Mouse (Mus musculus): Measurements from ENCODE around the gene Atxn2. TPM values are rescaled to one million over a fixed set of nuclear protein-coding genes. Genes with fewer than 3 reads are reported as not detected.
A peak's percentile ranks its signal among the peaks of the same experiment; 100 is the strongest.
"Not testable (repeated sequence)": the region's sequence is repeated elsewhere in the genome, so short reads cannot be mapped to it uniquely, and the experiment has no call there.

Gene Atxn2
- polyA plus RNA-seq, 1 experiment from 2014 or later = 42.0 TPM

DNA sequence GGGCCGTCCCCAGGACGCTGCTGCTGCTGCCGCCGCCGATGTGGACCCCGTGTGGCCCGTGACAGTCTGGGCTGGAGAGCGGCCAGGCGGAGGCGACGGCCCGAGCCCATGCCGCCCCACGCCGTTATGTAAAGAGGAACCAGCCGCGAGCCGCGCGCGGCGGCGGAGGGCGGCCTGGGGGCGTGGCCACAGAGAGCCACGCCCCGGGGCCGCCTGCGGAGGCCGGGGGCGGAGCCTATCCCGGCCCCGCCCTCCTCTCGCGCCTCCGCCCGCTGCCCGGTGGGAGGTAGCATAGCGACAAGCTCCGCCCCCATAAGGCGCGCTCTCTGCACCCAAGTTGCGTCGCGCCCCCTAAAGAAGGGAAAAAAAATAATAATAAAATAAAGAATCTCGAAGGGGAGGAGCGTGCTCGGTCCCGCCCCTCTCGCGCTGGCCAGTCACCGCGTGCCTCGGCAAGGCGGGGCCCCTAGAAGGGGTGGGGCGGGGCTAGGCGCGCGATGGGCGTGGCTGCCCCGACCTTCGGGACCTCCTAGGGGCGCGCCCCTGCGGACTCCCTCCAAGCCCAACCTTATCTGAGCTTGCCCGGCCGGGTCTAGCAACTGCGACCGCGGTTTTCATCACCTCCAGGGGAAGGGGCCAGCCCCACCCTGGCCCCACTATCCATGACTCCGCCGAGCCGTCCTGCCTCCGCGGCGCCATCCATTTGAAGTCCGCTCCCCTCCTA, 125.7 kb downstream of the Atxn2 start:
- Histone ChIP-seq H3K36me3 (no peaks in the 10 kb centered on the region), H3K27me3 (ENCODE audit: insufficient read depth, poor library complexity, severe bottlenecking) (peaks cover 85% of the 10 kb centered on the region), H3K27ac (peak overlapping the region; percentile 89), H3K9me3 (no peaks in the 10 kb centered on the region), H3K4me3 (peak overlapping the region; percentile 78), H3K4me1 (replicated peaks) (peaks cover 70% of the 10 kb centered on the region)
- WGBS = under 1% methylated on average over 76 of the region's 77 CpGs
- peak; percentile 86 for DNase-seq (ENCODE audit: low spot score)

DNA sequence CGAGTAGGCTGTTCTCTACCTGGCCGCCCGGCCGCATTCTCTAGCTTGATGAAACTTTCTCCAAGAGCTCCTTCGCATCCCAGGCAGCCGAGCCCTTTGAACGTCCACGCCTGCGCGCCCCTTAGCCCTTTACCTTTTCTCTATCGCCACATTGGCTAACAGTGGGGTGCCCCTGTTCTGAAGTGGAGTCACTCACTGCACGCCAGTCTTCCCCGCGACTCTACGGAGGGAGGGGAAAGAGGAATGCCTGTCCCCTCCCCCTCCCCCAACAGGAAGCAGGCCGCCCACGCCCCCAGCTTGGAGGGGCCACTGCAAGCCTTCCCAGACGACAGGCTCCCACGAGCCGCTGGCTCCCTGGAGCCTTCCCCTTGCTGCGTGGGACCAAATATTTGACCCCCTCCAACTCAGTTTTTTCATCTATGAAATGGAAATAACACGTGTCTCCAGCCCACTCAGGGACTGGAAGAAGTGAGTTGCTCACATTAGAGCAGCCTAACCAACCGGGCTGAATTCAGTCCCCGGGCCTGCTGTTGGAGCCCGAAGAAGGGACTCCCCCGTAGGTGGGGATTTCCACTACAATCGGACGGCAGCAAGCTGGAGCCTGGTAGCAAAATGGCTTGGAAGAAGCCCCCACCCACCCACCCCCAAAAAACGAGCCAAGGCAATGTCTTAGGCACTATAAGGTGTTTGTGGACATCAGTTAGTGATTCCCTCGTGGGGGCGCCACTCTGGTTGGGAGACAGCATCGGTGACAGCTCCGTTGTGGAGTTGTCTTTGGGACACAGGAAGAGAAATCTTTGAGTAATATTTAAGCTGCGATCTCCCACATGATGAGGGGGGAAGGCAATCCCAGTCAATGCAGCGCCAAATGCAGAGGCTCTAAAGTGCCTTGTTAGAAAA, 126.6 kb downstream of the Atxn2 start, which contains the start of gene Sh2b3:
Sh2b3 (minus strand) TSS at position 206 of the 900 bp plus-strand sequence.
- Histone ChIP-seq H3K27me3 (ENCODE audit: insufficient read depth, poor library complexity, severe bottlenecking) (peaks cover 85% of the 10 kb centered on the region), H3K27ac (peak within 1 kb of the TSS; percentile 89), H3K9me3 (no peaks in the 10 kb centered on the region), H3K36me3 (no peaks in the 10 kb centered on the region), H3K4me3 (peak within 1 kb of the TSS; percentile 78), H3K4me1 (replicated peaks) (peaks cover 74% of the 10 kb centered on the region)
- under 1% methylated on average over 35 of the region's 35 CpGs for WGBS
- DNase-seq (ENCODE audit: low spot score) = peak; percentile 30

DNA sequence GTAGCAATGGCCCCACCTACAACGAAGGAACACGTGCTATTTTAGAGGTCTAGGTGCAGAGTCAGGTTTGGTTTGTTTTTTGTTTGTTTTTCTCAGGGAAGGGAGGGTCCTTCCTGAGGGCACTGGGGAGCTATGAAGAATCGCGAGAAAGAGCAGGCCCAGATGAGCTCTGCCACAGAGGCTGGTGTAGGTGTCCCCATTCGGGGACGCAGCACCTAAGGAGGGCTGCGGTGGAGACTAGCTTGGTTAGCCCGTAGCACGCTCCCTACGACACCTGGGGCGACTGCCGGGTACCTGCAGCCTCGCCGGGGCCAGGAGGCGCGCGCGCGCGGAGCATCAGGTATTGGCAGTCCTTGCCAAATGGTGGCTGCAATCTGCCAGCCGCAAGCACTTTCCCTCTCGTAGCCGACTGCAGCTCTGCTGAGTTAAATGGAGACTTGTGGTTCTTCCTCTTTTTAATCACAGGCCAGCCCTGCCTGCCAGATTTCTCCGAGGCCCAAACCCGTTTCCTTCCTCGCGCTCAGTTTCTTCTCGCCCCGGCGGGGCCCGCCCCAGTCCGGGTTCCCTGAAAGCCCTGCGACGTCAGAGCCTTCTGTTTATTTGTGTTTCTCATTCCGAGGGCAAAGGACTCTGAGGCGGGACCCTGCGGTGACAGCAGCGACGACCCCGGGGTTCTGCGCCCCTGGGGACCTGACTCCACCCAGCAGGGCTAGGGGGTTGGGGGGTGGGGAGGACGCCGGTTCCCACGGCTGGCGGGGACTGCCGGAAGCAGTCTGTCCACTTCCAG, 127.4 kb downstream of the Atxn2 start:
- H3K4me1 ChIP-seq (replicated peaks) = peaks cover 74% of the 10 kb centered on the region
- no peaks in the 10 kb centered on the region for H3K9me3 ChIP-seq
- H3K27me3 ChIP-seq (ENCODE audit: insufficient read depth, poor library complexity, severe bottlenecking) = peaks cover 89% of the 10 kb centered on the region
- WGBS = under 1% methylated on average over 46 of the region's 46 CpGs
- peak overlapping the region; percentile 78 for H3K4me3 ChIP-seq
- no peaks in the 10 kb centered on the region for H3K36me3 ChIP-seq
- peak overlapping the region; percentile 51; the same call in 1 of the 2 replicates for H3K27ac ChIP-seq
- peak; percentile 47 for DNase-seq (ENCODE audit: low spot score)

DNA sequence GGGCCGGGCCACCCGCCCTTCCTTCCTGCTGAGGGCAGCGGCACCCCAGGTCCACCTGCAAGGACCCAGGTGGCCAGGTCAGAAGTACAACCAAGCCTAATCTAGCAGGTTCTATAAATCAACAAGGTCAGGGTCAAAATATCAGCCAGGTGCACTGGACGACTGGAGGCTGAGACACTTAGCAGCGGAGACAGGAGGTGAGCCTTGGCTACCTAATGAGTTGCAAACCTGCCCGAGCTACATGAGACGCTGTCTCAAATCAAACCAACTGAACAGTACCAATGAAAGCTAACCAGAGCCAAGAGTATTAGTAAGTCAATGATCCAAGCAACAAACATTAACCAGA, 128.0 kb downstream of the Atxn2 start:
- WGBS = 21% methylated on average over 7 of the region's 7 CpGs
- H3K9me3 ChIP-seq = no peaks in the 10 kb centered on the region
- no peaks in the 10 kb centered on the region for H3K36me3 ChIP-seq
- peak overlapping the region; percentile 78 for H3K4me3 ChIP-seq
- peaks cover 91% of the 10 kb centered on the region for H3K27me3 ChIP-seq (ENCODE audit: insufficient read depth, poor library complexity, severe bottlenecking)
- no peak for DNase-seq (ENCODE audit: low spot score)
- peaks cover 71% of the 10 kb centered on the region for H3K4me1 ChIP-seq (replicated peaks)
- peak overlapping the region; percentile 51; the same call in 1 of the 2 replicates for H3K27ac ChIP-seq

DNA sequence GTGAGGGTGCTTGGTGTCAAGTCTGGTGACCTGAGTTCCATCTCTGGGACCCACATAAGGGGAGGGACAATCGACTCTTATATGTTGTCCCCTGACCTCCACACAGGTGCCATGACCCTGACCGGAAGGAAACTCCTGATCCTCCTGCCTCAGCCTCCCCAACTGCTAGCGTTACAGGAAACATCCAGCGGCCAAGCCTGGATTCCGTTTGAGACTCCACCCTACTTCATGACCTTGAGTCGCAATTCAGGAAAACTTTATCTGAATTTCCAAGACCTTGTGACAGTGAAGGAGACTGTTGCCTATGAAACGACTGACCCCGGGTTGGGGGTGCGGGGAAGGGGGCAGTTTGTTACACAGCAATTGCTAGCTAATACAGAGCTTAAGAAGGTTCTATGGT, 130.4 kb downstream of the Atxn2 start:
- H3K27me3 ChIP-seq (ENCODE audit: insufficient read depth, poor library complexity, severe bottlenecking) = peaks cover 94% of the 10 kb centered on the region
- 91% methylated on average over 9 of the region's 9 CpGs for WGBS
- H3K27ac ChIP-seq = no peak overlapping the region
- no peak for DNase-seq (ENCODE audit: low spot score)
- no peaks in the 10 kb centered on the region for H3K36me3 ChIP-seq
- no peaks in the 10 kb centered on the region for H3K9me3 ChIP-seq
- H3K4me1 ChIP-seq (replicated peaks) = peaks cover 52% of the 10 kb centered on the region
- H3K4me3 ChIP-seq = no peak overlapping the region

DNA sequence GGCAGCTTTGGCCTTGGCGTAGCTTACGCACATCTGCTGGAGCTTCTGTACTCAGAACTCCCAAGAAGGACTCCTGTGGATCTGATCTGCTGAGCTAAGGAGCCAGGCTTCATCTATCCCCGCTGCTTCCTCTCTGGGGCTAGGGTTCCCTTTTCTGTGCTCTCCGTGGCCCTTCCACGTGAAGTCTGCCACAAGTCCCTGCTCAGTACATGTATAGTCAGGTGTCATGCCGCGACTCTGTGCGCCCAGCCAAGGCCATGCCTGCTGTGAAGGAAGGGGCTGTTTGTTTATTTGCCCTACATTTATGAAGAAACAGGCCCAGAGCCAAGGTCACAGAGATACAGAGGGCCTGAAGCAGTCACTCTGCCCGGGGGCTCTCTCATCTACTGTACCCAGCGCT, 130.8 kb downstream of the Atxn2 start:
- H3K4me1 ChIP-seq (replicated peaks) = peaks cover 47% of the 10 kb centered on the region
- no peaks in the 10 kb centered on the region for H3K36me3 ChIP-seq
- DNase-seq (ENCODE audit: low spot score) = no peak
- H3K4me3 ChIP-seq = peak overlapping the region; percentile 60; the same call in 1 of the 2 replicates
- no peak overlapping the region for H3K27ac ChIP-seq
- WGBS = 43% methylated on average over 10 of the region's 10 CpGs
- no peaks in the 10 kb centered on the region for H3K9me3 ChIP-seq
- H3K27me3 ChIP-seq (ENCODE audit: insufficient read depth, poor library complexity, severe bottlenecking) = peaks cover 94% of the 10 kb centered on the region

DNA sequence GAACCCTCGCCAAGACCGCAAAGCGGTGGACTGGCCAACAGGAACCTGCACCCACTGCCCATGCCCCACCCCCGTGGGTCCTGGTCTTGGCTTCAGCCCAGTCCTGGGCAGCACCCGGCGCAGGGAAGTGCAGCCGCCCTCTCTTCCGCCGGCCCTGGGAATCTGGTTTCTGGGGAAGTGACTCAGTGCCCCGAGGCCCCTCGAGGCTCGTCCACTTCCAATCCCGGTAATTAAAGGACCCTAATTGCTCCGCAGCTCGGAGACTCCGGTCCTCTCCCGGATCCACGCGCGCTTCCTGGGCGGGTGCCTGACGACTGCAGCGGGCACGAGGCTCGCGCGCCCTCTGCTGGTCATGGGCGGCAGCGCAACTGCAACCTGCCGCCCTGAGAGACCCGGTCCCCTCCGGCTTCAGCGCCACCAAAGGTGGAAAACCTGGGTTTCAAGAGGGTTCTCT, 131.6 kb downstream of the Atxn2 start:
- under 1% methylated on average over 33 of the region's 33 CpGs for WGBS
- Histone ChIP-seq H3K9me3 (no peaks in the 10 kb centered on the region), H3K4me1 (replicated peaks) (peaks cover 40% of the 10 kb centered on the region), H3K4me3 (peak overlapping the region; percentile 60), H3K27ac (peak overlapping the region; percentile 80), H3K27me3 (ENCODE audit: insufficient read depth, poor library complexity, severe bottlenecking) (peaks cover 87% of the 10 kb centered on the region), H3K36me3 (no peaks in the 10 kb centered on the region)
- DNase-seq (ENCODE audit: low spot score) = peak; percentile 75

DNA sequence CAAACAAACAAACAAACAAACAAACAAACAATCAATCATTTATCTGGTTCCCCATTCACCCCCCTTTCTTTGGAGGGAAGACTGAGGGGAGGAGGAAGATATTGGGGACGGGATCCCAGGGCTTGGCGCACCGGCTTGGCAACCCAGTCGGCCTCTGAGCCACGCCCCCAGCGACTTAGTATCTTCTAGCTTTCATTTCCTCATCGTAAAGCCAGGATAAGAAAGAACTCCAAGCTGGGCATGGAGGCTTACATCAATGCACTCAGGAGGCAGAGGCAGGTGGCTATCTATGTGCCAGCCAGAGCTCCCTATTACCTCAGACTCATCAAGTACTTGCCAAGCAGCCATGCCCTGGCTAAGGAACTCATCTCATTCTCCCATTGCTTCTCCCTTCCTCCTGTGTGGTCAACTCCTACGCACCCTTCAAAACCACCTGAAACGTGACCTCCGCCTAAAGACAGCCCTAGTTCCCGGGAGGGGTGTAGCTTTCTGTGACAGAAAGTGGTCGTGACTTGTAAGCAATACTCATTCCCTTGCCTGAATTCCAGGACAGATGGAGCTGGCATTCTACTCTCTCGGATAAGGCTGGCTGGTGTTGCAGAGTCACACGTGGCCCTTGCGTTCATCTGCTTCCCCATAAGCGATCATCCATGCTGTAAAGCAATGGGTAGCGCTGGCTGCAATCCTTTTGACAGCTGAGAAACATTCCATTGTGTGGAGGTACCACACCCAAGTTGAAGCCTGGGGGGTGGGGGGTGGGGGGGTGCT, 132.2 kb downstream of the Atxn2 start:
- Histone ChIP-seq H3K27ac (no peak overlapping the region), H3K36me3 (no peaks in the 10 kb centered on the region), H3K4me3 (peak overlapping the region; percentile 60), H3K4me1 (replicated peaks) (peaks cover 40% of the 10 kb centered on the region), H3K9me3 (no peaks in the 10 kb centered on the region), H3K27me3 (ENCODE audit: insufficient read depth, poor library complexity, severe bottlenecking) (peaks cover 81% of the 10 kb centered on the region)
- 16% methylated on average over 17 of the region's 17 CpGs for WGBS
- DNase-seq (ENCODE audit: low spot score) = no peak

DNA sequence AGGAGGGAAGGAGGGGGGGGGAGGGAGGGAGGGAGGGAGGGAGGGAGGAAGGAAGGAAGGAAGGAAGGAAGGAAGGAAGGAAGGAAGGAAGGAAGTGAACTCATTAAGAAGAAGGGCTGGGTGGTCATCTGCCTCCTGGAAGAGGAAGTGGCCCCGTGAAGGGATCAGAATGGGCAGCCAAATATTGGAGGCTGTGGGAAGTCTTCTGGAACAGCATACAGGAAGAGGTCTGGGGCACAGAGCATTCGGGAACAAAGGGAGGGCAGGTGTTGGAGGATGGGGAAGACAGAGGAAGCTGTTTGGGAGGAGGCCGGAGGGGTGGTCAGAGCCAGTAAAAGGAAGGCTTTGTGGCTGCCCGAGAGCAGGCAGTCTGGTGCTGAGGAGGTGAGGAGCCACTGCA, 134.2 kb downstream of the Atxn2 start:
- Histone ChIP-seq H3K9me3 (no peaks in the 10 kb centered on the region), H3K27ac (peak overlapping the region; percentile 25), H3K4me3 (no peak overlapping the region), H3K27me3 (ENCODE audit: insufficient read depth, poor library complexity, severe bottlenecking) (peaks cover 63% of the 10 kb centered on the region), H3K4me1 (replicated peaks) (peaks cover 45% of the 10 kb centered on the region), H3K36me3 (peaks cover under 1% of the 10 kb centered on the region; the same call in 1 of the 2 replicates)
- 42% methylated on average over 4 of the region's 4 CpGs for WGBS
- no peak for DNase-seq (ENCODE audit: low spot score)

DNA sequence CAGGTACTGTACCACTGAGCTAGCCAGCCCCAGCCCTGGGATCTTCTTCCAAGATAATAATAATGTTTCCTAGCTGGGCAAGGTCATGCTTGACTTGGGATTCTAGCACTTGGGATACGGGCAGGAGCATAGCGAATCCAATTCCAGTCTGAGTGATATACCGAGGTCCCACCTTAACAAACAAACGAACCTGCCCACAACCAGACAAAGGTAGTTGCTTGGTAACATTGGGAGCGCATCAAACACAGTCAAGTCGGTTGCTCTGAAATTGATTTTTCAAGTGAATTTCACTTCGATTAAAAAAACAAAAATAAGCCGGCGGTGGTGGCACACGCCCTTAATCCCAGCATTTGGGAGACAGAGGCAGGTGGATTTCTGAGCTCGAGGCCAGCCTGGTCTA, 135.2 kb downstream of the Atxn2 start:
- Histone ChIP-seq H3K27ac (no peak overlapping the region), H3K4me1 (replicated peaks) (peaks cover 54% of the 10 kb centered on the region), H3K27me3 (ENCODE audit: insufficient read depth, poor library complexity, severe bottlenecking) (peaks cover 53% of the 10 kb centered on the region), H3K4me3 (no peak overlapping the region), H3K36me3 (peaks cover 10% of the 10 kb centered on the region), H3K9me3 (no peaks in the 10 kb centered on the region)
- 78% methylated on average over 11 of the region's 11 CpGs for WGBS
- no peak for DNase-seq (ENCODE audit: low spot score)

DNA sequence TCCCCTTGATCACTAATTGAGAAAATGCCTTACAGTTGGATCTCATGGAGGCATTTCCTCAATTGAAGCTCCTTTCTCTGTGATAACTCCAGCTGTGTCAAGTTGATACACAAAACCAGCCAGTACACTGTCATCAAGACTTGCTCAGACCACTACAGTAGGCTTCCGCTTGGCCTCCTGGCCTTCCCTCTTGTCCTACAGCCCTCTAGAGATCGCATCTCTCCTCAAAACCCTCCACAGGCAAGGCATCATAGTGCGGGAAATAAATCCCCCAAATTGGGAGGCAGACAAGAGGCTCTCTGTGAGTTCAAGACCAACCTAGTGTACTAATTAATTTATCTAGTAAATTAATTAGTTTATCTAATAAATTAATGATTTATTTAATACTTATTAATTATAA, 136.1 kb downstream of the Atxn2 start:
- H3K4me1 ChIP-seq (replicated peaks) = peaks cover 58% of the 10 kb centered on the region
- not testable (repeated sequence) for DNase-seq (ENCODE audit: low spot score); H3K9me3 ChIP-seq; H3K4me3 ChIP-seq; H3K27ac ChIP-seq
- peaks cover 19% of the 10 kb centered on the region for H3K36me3 ChIP-seq
- WGBS = 83% methylated on average over 3 of the region's 3 CpGs
- H3K27me3 ChIP-seq (ENCODE audit: insufficient read depth, poor library complexity, severe bottlenecking) = peaks cover 44% of the 10 kb centered on the region

DNA sequence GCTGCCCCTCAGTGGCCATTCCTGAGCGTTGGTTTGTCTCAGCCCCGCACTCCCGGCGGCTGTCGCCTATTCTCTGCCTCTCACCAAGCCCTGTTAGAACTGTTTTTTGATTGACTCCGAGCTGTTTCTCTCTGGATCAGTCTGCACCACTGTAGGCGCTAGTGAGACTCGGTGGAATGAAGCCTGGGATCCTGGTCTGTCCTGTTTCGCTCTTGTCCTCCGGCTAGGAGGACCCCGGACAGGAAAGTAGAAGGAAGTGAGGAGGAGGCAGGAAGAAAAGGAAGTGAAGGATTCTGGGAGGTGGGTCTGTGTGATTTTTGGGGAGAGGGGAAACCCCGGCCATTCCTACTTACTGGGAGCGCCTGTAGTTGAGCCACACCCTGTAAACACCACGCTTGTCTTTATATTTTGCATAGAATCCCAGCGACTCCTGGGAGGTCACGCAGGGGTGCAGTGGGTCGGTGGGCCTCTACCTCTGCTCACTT, 136.9 kb downstream of the Atxn2 start:
- H3K27me3 ChIP-seq (ENCODE audit: insufficient read depth, poor library complexity, severe bottlenecking) = peaks cover 36% of the 10 kb centered on the region
- peak; percentile 75 for DNase-seq (ENCODE audit: low spot score)
- peaks cover 27% of the 10 kb centered on the region for H3K36me3 ChIP-seq
- WGBS = under 1% methylated on average over 17 of the region's 17 CpGs
- peak overlapping the region; percentile 81 for H3K4me3 ChIP-seq
- H3K4me1 ChIP-seq (replicated peaks) = peaks cover 53% of the 10 kb centered on the region
- H3K27ac ChIP-seq = peak overlapping the region; percentile 96
- H3K9me3 ChIP-seq = no peaks in the 10 kb centered on the region
